In the genomic region with DNA sequence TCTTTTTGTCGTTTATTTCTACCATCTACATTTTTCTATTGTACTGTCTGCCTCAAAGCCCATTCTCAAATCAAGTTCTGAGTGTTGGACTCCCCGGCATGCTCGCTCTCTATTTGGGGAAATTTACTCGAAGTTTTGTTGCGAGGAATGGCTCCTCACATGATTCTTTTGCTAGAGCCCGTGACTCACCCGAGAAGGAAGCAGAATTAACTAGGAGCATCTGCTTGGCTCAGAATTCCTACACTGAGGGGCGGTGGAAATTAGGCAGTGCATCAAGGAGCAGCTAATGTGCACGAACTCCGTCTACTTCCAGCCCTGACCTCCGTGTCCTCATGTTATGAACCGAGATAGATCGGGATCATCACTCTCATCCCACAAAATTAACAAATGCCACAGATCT, we compare ENCODE assay signal across 27 mouse cellular contexts.
DNase-seq lines count a peak whose midpoint lies in the region; ATAC-seq and TF ChIP-seq lines count a peak whose summit lies in the region.
"Had no signal": no experiment of that assay in that cellular context is flagged by ENCODE, and none has a peak within 500 bp of the region (broad histone marks: within the 10 kb centered on the region; RNA-seq: fewer than 3 reads in every experiment).

No protein-coding gene starts in this region.

- WGBS in midbrain, embryonic 13.5 days: 92% methylated on average over 13 of the region's 13 CpGs

- no peak for TF ChIP-seq CTCF in cortical plate, adult 2 months (IDR thresholded peaks at IDR 0.05; ENCODE audit: extremely low read depth, insufficient read depth, low read length)
- TF ChIP-seq CTCF in left cerebral cortex, adult 2 months (IDR thresholded peaks at IDR 0.05): no peak
- no peak for TF ChIP-seq CTCF in gastrocnemius, adult 2 months (IDR thresholded peaks at IDR 0.05)

- DNase-seq in layer of hippocampus, adult 8-10 months (ENCODE audit: low spot score in 2 of 2): peak; percentile 5
- no peak for DNase-seq in layer of hippocampus, postnatal 10 days (ENCODE audit: low spot score in 2 of 2)
- DNase-seq in left cerebral cortex, adult 2 months (ENCODE audit: extremely low spot score in 1 of 2, low spot score in 2 of 2): peak; percentile 15 to 26
- DNase-seq in right cerebral cortex, postnatal 14 days: peak; percentile 8
- no peak for DNase-seq in Muller cell, postnatal 12 days (ENCODE audit: inconsistent ontology term)
- no peak for DNase-seq in gastrocnemius, adult 2 months
- DNase-seq: adrenal gland, postnatal 36 days; cerebellum, adult 11 months; cerebellum, adult 9-11 months; forebrain, postnatal 0 days; heart, adult 11 months; kidney, postnatal 25 days; lung, adult 18-20 months; lung, postnatal 10 days; retina, postnatal 1 day; spleen, adult 18-20 months; thymus, postnatal 25 days had no signal

- no peak overlapping the region for H3K9ac ChIP-seq in midbrain, embryonic 13.5 days (replicated peaks)
- H3K9ac ChIP-seq: forebrain, postnatal 0 days; limb, embryonic 12.5 days; midbrain, embryonic 12.5 days had no signal

- H3K36me3 ChIP-seq in midbrain, embryonic 13.5 days: no peaks in the 10 kb centered on the region
- H3K36me3 ChIP-seq: hindbrain, embryonic 10.5 days; limb, embryonic 12.5 days; midbrain, embryonic 12.5 days had no signal

- no peaks in the 10 kb centered on the region for H3K9me3 ChIP-seq in midbrain, embryonic 13.5 days
- H3K9me3 ChIP-seq: hindbrain, embryonic 10.5 days; limb, embryonic 12.5 days; midbrain, embryonic 12.5 days had no signal

- H3K27me3 ChIP-seq in midbrain, embryonic 13.5 days: no peaks in the 10 kb centered on the region
- H3K27me3 ChIP-seq: limb, embryonic 12.5 days; midbrain, embryonic 12.5 days had no signal

- H3K4me2 ChIP-seq in midbrain, embryonic 13.5 days (replicated peaks): no peak overlapping the region
- H3K4me2 ChIP-seq: heart, embryonic 11.5 days; limb, embryonic 12.5 days; liver, embryonic 11.5 days; midbrain, embryonic 12.5 days had no signal

- no peak overlapping the region for H3K4me3 ChIP-seq in cortical plate, adult 2 months (ENCODE audit: insufficient read depth, low read length)
- H3K4me3 ChIP-seq in left cerebral cortex, adult 2 months: no peak overlapping the region
- no peak overlapping the region for H3K4me3 ChIP-seq in midbrain, embryonic 13.5 days (replicated peaks)
- no peak overlapping the region for H3K4me3 ChIP-seq in gastrocnemius, adult 2 months
- H3K4me3 ChIP-seq: hindbrain, embryonic 10.5 days; limb, embryonic 12.5 days; midbrain, embryonic 12.5 days had no signal

- TF ChIP-seq POLR2A in cortical plate, adult 2 months (IDR thresholded peaks at IDR 0.05; ENCODE audit: extremely low read depth, insufficient read depth, low read length): no peak

- ATAC-seq in midbrain, embryonic 13.5 days: no peak
- ATAC-seq: CD4-positive, CD25-positive, alpha-beta regulatory T cell, adult 4 months; forebrain, postnatal 0 days; hindbrain, postnatal 0 days; intestine, postnatal 0 days had no signal

- no peaks in the 10 kb centered on the region for H3K4me1 ChIP-seq in cortical plate, adult 2 months (ENCODE audit: control insufficient read depth, insufficient read depth, low read length)
- no peaks in the 10 kb centered on the region for H3K4me1 ChIP-seq in midbrain, embryonic 13.5 days (replicated peaks)
- H3K4me1 ChIP-seq: hindbrain, embryonic 10.5 days; midbrain, embryonic 12.5 days had no signal

- peak overlapping the region; percentile 12; the same call in 1 of the 2 replicates for H3K27ac ChIP-seq in cortical plate, adult 2 months (ENCODE audit: insufficient read depth, low read length)
- H3K27ac ChIP-seq in left cerebral cortex, adult 2 months: no peak overlapping the region; the same call in 1 of the 2 replicates
- no peak overlapping the region for H3K27ac ChIP-seq in midbrain, embryonic 13.5 days
- no peak overlapping the region for H3K27ac ChIP-seq in gastrocnemius, adult 2 months
- H3K27ac ChIP-seq: hindbrain, embryonic 10.5 days; hindbrain, postnatal 0 days; limb, embryonic 12.5 days; midbrain, embryonic 12.5 days had no signal

- intact Hi-C loops in left cerebral cortex, adult 2 months (cut with DNase I): loop anchor here (2.0 kb wide), 1 partner anchor 91 kb away; a partner anchor contains a TSS
- intact Hi-C loops in gastrocnemius, adult 2 months (cut with DNase I): no loop called here

Comparison
In these comparisons a context has a peak if more than half of its experiments do, and no peak if none do; other contexts are left out.
1. DNase-seq: peak in layer of hippocampus, adult 8-10 months (2 of 2), left cerebral cortex, adult 2 months (2 of 2) and right cerebral cortex, postnatal 14 days (single experiment); none in layer of hippocampus, postnatal 10 days (0 of 2), Muller cell, postnatal 12 days (single experiment) and gastrocnemius, adult 2 months (single experiment).